Comparison of ENCODE assay signal across 9 mouse cellular contexts in genomic region chr4:140555273-140555672, GRCm38 (mm10).
DNase-seq lines count a peak whose midpoint lies in the region; ATAC-seq and TF ChIP-seq lines count a peak whose summit lies in the region.
"Had no signal": no experiment of that assay in that cellular context is flagged by ENCODE, and none has a peak within 500 bp of the region (broad histone marks: within the 10 kb centered on the region; RNA-seq: fewer than 3 reads in every experiment).

No protein-coding gene starts in this region.

- TF ChIP-seq CTCF in bone marrow, adult 2 months (IDR thresholded peaks at IDR 0.05; ENCODE audit: control insufficient read depth, insufficient read depth, low read length): peak; percentile 86

- no peaks in the 10 kb centered on the region for H3K27me3 ChIP-seq in intestine, embryonic 14.5 days (replicated peaks; ENCODE audit: control insufficient read depth, insufficient read depth, low read length)
- no peaks in the 10 kb centered on the region for H3K27me3 ChIP-seq in intestine, embryonic 16.5 days (replicated peaks; ENCODE audit: control insufficient read depth, insufficient read depth, low read length)
- no peaks in the 10 kb centered on the region for H3K27me3 ChIP-seq in forebrain, embryonic 11.5 days (ENCODE audit: control insufficient read depth, insufficient read depth, low read length)
- no peaks in the 10 kb centered on the region for H3K27me3 ChIP-seq in intestine, embryonic 15.5 days (replicated peaks)
- no peaks in the 10 kb centered on the region for H3K27me3 ChIP-seq in limb, embryonic 10.5 days (ENCODE audit: low read depth, poor library complexity, severe bottlenecking)
- H3K27me3 ChIP-seq: megakaryocyte, embryonic 14.5 days had no signal

- no peaks in the 10 kb centered on the region for H3K4me1 ChIP-seq in intestine, embryonic 14.5 days (replicated peaks; ENCODE audit: control insufficient read depth, insufficient read depth, low read length)
- H3K4me1 ChIP-seq in intestine, embryonic 16.5 days (ENCODE audit: control insufficient read depth, insufficient read depth, low read length): no peaks in the 10 kb centered on the region
- no peaks in the 10 kb centered on the region for H3K4me1 ChIP-seq in bone marrow, adult 2 months (ENCODE audit: control insufficient read depth, insufficient read depth, low read length)
- H3K4me1 ChIP-seq in forebrain, embryonic 11.5 days (replicated peaks; ENCODE audit: control insufficient read depth, insufficient read depth, low read length): no peaks in the 10 kb centered on the region
- H3K4me1 ChIP-seq in intestine, embryonic 15.5 days (replicated peaks): no peaks in the 10 kb centered on the region
- peaks cover 16% of the 10 kb centered on the region for H3K4me1 ChIP-seq in limb, embryonic 10.5 days

- 51% methylated on average over 7 of the region's 7 CpGs for WGBS in intestine, embryonic 14.5 days
- WGBS in intestine, embryonic 16.5 days: 58% methylated on average over 7 of the region's 7 CpGs
- 52% methylated on average over 7 of the region's 7 CpGs for WGBS in bone marrow, adult 2 months
- WGBS in forebrain, embryonic 11.5 days: 47% methylated on average over 7 of the region's 7 CpGs
- WGBS in intestine, embryonic 15.5 days: 57% methylated on average over 7 of the region's 7 CpGs
- WGBS in limb, embryonic 10.5 days: 48% methylated on average over 7 of the region's 7 CpGs

- DNase-seq in intestine, embryonic 14.5 days (ENCODE audit: low spot score): peak; percentile 72
- peak; percentile 82 for DNase-seq in forebrain, embryonic 11.5 days (ENCODE audit: low spot score)
- DNase-seq in limb, embryonic 10.5 days (ENCODE audit: low spot score): peak; percentile 74
- peak; percentile 82 for DNase-seq in testis, postnatal 10 days (ENCODE audit: low spot score)

- H3K36me3 ChIP-seq in intestine, embryonic 14.5 days (ENCODE audit: control insufficient read depth, insufficient read depth, low read length): peaks cover 55% of the 10 kb centered on the region
- H3K36me3 ChIP-seq in intestine, embryonic 16.5 days (ENCODE audit: control insufficient read depth, insufficient read depth, low read length): peaks cover 10% of the 10 kb centered on the region; the same call in 1 of the 2 replicates
- peaks cover 3% of the 10 kb centered on the region; the same call in 1 of the 2 replicates for H3K36me3 ChIP-seq in forebrain, embryonic 11.5 days (ENCODE audit: control insufficient read depth, insufficient read depth, low read length)
- peaks cover 14% of the 10 kb centered on the region for H3K36me3 ChIP-seq in intestine, embryonic 15.5 days
- peaks cover 75% of the 10 kb centered on the region for H3K36me3 ChIP-seq in limb, embryonic 10.5 days

- 0 out of 2 replicates have a peak, but pooled peaks have one; percentile 44 for ATAC-seq in intestine, embryonic 14.5 days (replicated peaks; ENCODE audit: low FRiP score, low TSS enrichment, low read depth)
- no peak; the same call in 1 of the 2 replicates for ATAC-seq in intestine, embryonic 16.5 days
- no peak; the same call in 1 of the 2 replicates for ATAC-seq in forebrain, embryonic 11.5 days (replicated peaks; ENCODE audit: low FRiP score)
- ATAC-seq in intestine, embryonic 15.5 days: peak; percentile 39; the same call in 1 of the 2 replicates
- peak; percentile 37; the same call in 1 of the 2 replicates for ATAC-seq in monocyte, adult 5-6 weeks (replicated peaks; ENCODE audit: insufficient number of reproducible peaks, low FRiP score, low TSS enrichment, poor library complexity, severe bottlenecking)

- no peak overlapping the region for H3K27ac ChIP-seq in intestine, embryonic 14.5 days (ENCODE audit: low read depth)
- H3K27ac ChIP-seq in intestine, embryonic 16.5 days (ENCODE audit: low read length): no peak overlapping the region
- H3K27ac ChIP-seq in bone marrow, adult 2 months (ENCODE audit: control insufficient read depth, insufficient read depth, low read depth, low read length, poor library complexity): no peak overlapping the region
- no peak overlapping the region for H3K27ac ChIP-seq in forebrain, embryonic 11.5 days (ENCODE audit: low read depth, low read length)
- H3K27ac ChIP-seq in intestine, embryonic 15.5 days: no peak overlapping the region
- H3K27ac ChIP-seq in limb, embryonic 10.5 days: no peak overlapping the region

- no peak overlapping the region for H3K4me2 ChIP-seq in intestine, embryonic 14.5 days (ENCODE audit: low read length)
- H3K4me2 ChIP-seq in intestine, embryonic 16.5 days (ENCODE audit: low read depth, low read length): no peak overlapping the region
- H3K4me2 ChIP-seq in forebrain, embryonic 11.5 days (ENCODE audit: low read depth, low read length, severe bottlenecking): no peak overlapping the region
- H3K4me2 ChIP-seq in intestine, embryonic 15.5 days (replicated peaks): no peak overlapping the region

- H3K4me3 ChIP-seq in intestine, embryonic 14.5 days (ENCODE audit: low read depth, low read length): no peak overlapping the region
- H3K4me3 ChIP-seq in intestine, embryonic 16.5 days (ENCODE audit: low read length): no peak overlapping the region
- H3K4me3 ChIP-seq in bone marrow, adult 2 months (replicated peaks; ENCODE audit: control insufficient read depth, low read depth, low read length): no peak overlapping the region
- H3K4me3 ChIP-seq in forebrain, embryonic 11.5 days (ENCODE audit: low read depth, low read length): no peak overlapping the region
- no peak overlapping the region for H3K4me3 ChIP-seq in intestine, embryonic 15.5 days (replicated peaks)
- no peak overlapping the region for H3K4me3 ChIP-seq in limb, embryonic 10.5 days
- H3K4me3 ChIP-seq: megakaryocyte, embryonic 14.5 days had no signal

- no peaks in the 10 kb centered on the region for H3K9me3 ChIP-seq in intestine, embryonic 14.5 days (ENCODE audit: control insufficient read depth, low read length)
- no peaks in the 10 kb centered on the region for H3K9me3 ChIP-seq in intestine, embryonic 16.5 days (ENCODE audit: control insufficient read depth, low read length)
- H3K9me3 ChIP-seq in forebrain, embryonic 11.5 days (ENCODE audit: control insufficient read depth, low read length): no peaks in the 10 kb centered on the region
- H3K9me3 ChIP-seq in intestine, embryonic 15.5 days: no peaks in the 10 kb centered on the region
- H3K9me3 ChIP-seq in limb, embryonic 10.5 days (replicated peaks): no peaks in the 10 kb centered on the region

- H3K9ac ChIP-seq in intestine, embryonic 14.5 days (ENCODE audit: low read length): no peak overlapping the region
- no peak overlapping the region for H3K9ac ChIP-seq in intestine, embryonic 16.5 days (ENCODE audit: low read depth, low read length)
- H3K9ac ChIP-seq in forebrain, embryonic 11.5 days (ENCODE audit: low read length): no peak overlapping the region
- no peak overlapping the region for H3K9ac ChIP-seq in intestine, embryonic 15.5 days

- TF ChIP-seq POLR2A in bone marrow, adult 2 months (IDR thresholded peaks at IDR 0.05; ENCODE audit: borderline replicate concordance, control insufficient read depth, low read depth, low read length): no peak

Comparison
In these comparisons a context has a peak if more than half of its experiments do, and no peak if none do; other contexts are left out.
1. ATAC-seq: peak in intestine, embryonic 14.5 days (single experiment), intestine, embryonic 15.5 days (single experiment) and monocyte, adult 5-6 weeks (single experiment); none in intestine, embryonic 16.5 days (single experiment) and forebrain, embryonic 11.5 days (single experiment).
2. Peak in every context shown above with its lines, with median percentiles within 50 percentile points of each other: DNase-seq.